Mouse (Mus musculus): Measurements from ENCODE around the gene Syt3. TPM values are rescaled to one million over a fixed set of nuclear protein-coding genes. Genes with fewer than 3 reads are reported as not detected.

Syt3 gene
- polyA plus RNA-seq (2012; fragmentation: generic; extraction: Trizol) = under 1 TPM; 0.01 to 0.21 TPM

GRCm38 (mm10) chr7:44383980-44384715, at the start of gene Syt3:
Gene Syt3 (plus strand): TSS chr7:44384102.

GRCm38 (mm10) chr7:44385720-44386119, 1.8 kb downstream of the Syt3 start, which contains the start of gene 1700008O03Rik:
Gene 1700008O03Rik (minus strand): TSS chr7:44385820.

DNA sequence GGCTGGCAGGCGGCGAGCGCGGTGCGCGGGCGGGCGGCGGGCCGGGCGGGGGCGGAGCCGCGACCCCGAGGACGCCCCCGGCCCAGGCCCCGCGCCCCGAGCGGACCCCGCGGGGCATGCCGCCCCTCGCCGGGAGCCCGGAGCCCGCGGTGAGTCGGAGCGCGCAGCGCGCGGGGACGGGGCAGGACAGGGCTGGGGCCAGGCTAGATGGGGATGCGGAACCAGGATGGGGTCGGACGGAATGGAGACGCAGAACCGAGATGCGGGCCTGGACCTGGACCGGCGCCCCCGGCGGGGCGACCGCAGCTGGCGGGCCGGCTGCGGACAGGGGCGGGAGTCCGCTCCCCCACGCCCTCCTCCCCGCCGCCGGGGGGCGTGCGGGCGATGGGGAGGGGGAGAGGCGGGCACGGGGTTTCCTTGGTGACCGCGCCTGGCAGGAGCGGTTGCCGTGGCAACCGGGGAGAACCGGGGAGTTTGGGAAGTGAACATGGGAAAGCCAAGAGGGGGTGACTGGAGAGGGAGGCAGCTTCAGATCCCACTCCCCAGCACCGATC, 45.1 kb downstream of the Syt3 start, which contains the start of gene Lrrc4b:
Gene Lrrc4b (plus strand): TSS at position 51 of the 554 bp plus-strand sequence.

Other genes with a start within 250 kb of the Syt3 start
- not detected for gene Klk1b16, start 247.3 kb upstream of the Syt3 start, polyA plus RNA-seq (2012; fragmentation: generic; extraction: Trizol)
- gene Klk1b24, start 195.9 kb upstream of the Syt3 start, polyA plus RNA-seq (2012; fragmentation: generic; extraction: Trizol) = under 1 TPM in 1 of 2 experiments, not detected in 1; 0.08 TPM
- gene Klk1b3, start 185.9 kb upstream of the Syt3 start, polyA plus RNA-seq (2012; fragmentation: generic; extraction: Trizol) = not detected
- gene Klk1b4, start 176.7 kb upstream of the Syt3 start, polyA plus RNA-seq (2012; fragmentation: generic; extraction: Trizol) = not detected
- gene Klk1b5, start 168.2 kb upstream of the Syt3 start, polyA plus RNA-seq (2012; fragmentation: generic; extraction: Trizol) = not detected
- gene Klk1, start 158.7 kb upstream of the Syt3 start, polyA plus RNA-seq (2012; fragmentation: generic; extraction: Trizol) = not detected
- not detected for gene Gm36864, start 147.9 kb upstream of the Syt3 start, polyA plus RNA-seq (2012; fragmentation: generic; extraction: Trizol)
- gene 1700028J19Rik, start 137.4 kb upstream of the Syt3 start, polyA plus RNA-seq (2012; fragmentation: generic; extraction: Trizol) = under 1 TPM; 0.89 to 0.97 TPM
- gene 2410002F23Rik, start 137.4 kb upstream of the Syt3 start, polyA plus RNA-seq (2012; fragmentation: generic; extraction: Trizol) = 10 to 100 TPM; 21.2 to 41.3 TPM
- gene Acp4, start 126.7 kb upstream of the Syt3 start, polyA plus RNA-seq (2012; fragmentation: generic; extraction: Trizol) = under 1 TPM in 1 of 2 experiments, not detected in 1; 0.04 TPM
- not detected for gene Gm15517, start 122.7 kb upstream of the Syt3 start, polyA plus RNA-seq (2012; fragmentation: generic; extraction: Trizol)
- 1 to 10 TPM in 1 of 2 experiments, under 1 TPM in 1; 0.39 to 2.5 TPM for gene Clec11a, start 77.2 kb upstream of the Syt3 start, polyA plus RNA-seq (2012; fragmentation: generic; extraction: Trizol)
- gene Shank1, start 73.8 kb upstream of the Syt3 start, polyA plus RNA-seq (2012; fragmentation: generic; extraction: Trizol) = under 1 TPM in 1 of 2 experiments, not detected in 1; 0.07 TPM
- under 1 TPM; 0.04 to 0.28 TPM for gene 1700008O03Rik, start 1.7 kb downstream of the Syt3 start, polyA plus RNA-seq (2012; fragmentation: generic; extraction: Trizol)
- gene Lrrc4b, start 44.9 kb downstream of the Syt3 start, polyA plus RNA-seq (2012; fragmentation: generic; extraction: Trizol) = under 1 TPM; 0.01 to 0.22 TPM
- gene Aspdh, start 81.3 kb downstream of the Syt3 start, polyA plus RNA-seq (2012; fragmentation: generic; extraction: Trizol) = not detected
- gene Josd2, start 83.9 kb downstream of the Syt3 start, polyA plus RNA-seq (2012; fragmentation: generic; extraction: Trizol) = 100 to 1,000 TPM; 107 to 119 TPM
- 100 to 1,000 TPM in 1 of 2 experiments, 10 to 100 TPM in 1; 94.2 to 161 TPM for gene Emc10, start 112.4 kb downstream of the Syt3 start, polyA plus RNA-seq (2012; fragmentation: generic; extraction: Trizol)
- gene Fam71e1, start 112.5 kb downstream of the Syt3 start, polyA plus RNA-seq (2012; fragmentation: generic; extraction: Trizol) = 1 to 10 TPM; 2.9 to 7.9 TPM
- under 1 TPM in 1 of 2 experiments, not detected in 1; 0.07 TPM for gene Mybpc2, start 140.6 kb downstream of the Syt3 start, polyA plus RNA-seq (2012; fragmentation: generic; extraction: Trizol)
- under 1 TPM in 1 of 2 experiments, not detected in 1; 0.83 TPM for gene Spib, start 148.0 kb downstream of the Syt3 start, polyA plus RNA-seq (2012; fragmentation: generic; extraction: Trizol)
- 100 to 1,000 TPM in 1 of 2 experiments, 10 to 100 TPM in 1; 32.0 to 112 TPM for gene Pold1, start 164.7 kb downstream of the Syt3 start, polyA plus RNA-seq (2012; fragmentation: generic; extraction: Trizol)
- 100 to 1,000 TPM in 1 of 2 experiments, 10 to 100 TPM in 1; 64.4 to 108 TPM for gene Nr1h2, start 169.8 kb downstream of the Syt3 start, polyA plus RNA-seq (2012; fragmentation: generic; extraction: Trizol)
- under 1 TPM; 0.05 to 0.11 TPM for gene Napsa, start 188.3 kb downstream of the Syt3 start, polyA plus RNA-seq (2012; fragmentation: generic; extraction: Trizol)
- under 1 TPM in 1 of 2 experiments, not detected in 1; 0.01 TPM for gene Kcnc3, start 206.6 kb downstream of the Syt3 start, polyA plus RNA-seq (2012; fragmentation: generic; extraction: Trizol)

All from C3H10T1/2 (cell line).